Mouse (Mus musculus) neutrophil, adult 59 days (primary cell): Measurements from ENCODE around the gene Slc44a2. TPM values are rescaled to one million over a fixed set of nuclear protein-coding genes. Genes with fewer than 3 reads are reported as not detected.

ENCODE experiments used
- total RNA-seq, 2 experiments: library from RNA; stranded (reverse); gene quantifications; 1 replicate in 1 of 2; 2 replicates in 1 of 2; pipeline ENCODE4 v1.2.4; 2023

The Slc44a2 gene
- 100 to 1,000 TPM; 130 to 143 TPM for total RNA-seq

GRCm38 (mm10) chr9:21320619-21321512, at the start of gene Slc44a2:
TSS of gene Slc44a2 (plus strand) at chr9:21320698.

GRCm38 (mm10) chr9:21287571-21288402, 32.7 kb upstream of the Slc44a2 start, which contains the start of gene Kri1:
TSS of gene Kri1 (minus strand) at chr9:21287969.

DNA sequence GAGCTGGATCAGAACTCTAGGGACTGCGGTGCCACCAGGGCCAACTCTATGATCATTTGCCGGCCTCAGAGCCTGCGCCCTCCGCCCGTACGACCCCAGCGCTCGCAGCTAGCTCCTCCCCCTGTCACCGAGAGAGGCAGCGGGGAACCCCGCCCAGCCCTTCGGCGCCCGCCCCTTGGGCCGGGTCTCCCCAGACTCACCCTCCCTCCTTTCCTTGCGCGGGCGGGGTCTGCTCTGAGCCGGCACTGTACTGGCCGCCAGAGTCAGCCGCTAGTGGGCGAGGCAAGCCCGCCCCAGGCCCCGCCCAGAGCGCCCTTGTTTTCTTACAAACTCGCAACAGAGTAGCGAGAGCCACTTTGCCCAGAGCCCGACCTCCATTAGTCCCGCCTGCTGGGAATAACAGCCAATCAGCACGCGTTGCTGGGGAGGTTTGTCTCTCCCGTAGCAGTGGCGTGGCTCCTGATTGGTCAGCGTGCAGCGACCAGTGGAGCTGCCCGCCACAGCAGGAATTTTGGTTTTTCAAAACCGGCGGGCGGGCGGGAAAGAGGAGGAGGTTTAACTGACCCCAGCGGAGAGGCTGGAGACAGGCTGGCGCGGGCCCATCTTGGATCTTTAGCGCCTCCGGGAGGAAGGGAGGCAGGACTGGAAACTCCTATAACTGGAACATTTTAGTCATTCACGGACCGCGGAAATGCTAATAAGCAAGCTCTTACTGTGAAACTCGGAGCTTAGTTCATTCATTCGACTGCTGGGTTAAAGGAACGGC, 29.3 kb upstream of the Slc44a2 start, which contains the start of gene Cdkn2d:
Gene Cdkn2d, minus strand, starts transcription at position 386 of the 766 bp plus-strand sequence.

DNA sequence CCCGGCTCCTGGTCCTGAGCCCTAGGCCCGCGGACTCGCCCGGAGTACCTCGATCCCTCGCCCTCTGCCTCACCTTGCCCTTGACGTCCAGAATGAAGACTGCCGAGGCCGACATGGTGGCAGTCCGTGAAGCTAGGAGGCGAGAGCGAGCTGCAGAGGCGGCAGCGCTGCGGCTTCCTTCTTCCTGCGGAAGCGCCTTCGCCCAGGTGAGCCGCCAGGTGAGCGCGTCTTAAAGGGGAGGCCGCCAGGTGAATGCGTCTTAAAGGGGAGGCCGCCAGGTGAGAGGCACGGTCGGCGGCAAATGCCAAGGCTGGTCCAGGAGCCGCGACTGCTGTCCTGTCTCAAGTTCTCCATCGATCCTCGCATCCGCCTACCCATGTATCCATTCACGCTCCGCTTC, 8.4 kb upstream of the Slc44a2 start, which contains the start of gene Ap1m2:
Gene Ap1m2, minus strand, starts transcription at position 204 of the 400 bp plus-strand sequence.

DNA sequence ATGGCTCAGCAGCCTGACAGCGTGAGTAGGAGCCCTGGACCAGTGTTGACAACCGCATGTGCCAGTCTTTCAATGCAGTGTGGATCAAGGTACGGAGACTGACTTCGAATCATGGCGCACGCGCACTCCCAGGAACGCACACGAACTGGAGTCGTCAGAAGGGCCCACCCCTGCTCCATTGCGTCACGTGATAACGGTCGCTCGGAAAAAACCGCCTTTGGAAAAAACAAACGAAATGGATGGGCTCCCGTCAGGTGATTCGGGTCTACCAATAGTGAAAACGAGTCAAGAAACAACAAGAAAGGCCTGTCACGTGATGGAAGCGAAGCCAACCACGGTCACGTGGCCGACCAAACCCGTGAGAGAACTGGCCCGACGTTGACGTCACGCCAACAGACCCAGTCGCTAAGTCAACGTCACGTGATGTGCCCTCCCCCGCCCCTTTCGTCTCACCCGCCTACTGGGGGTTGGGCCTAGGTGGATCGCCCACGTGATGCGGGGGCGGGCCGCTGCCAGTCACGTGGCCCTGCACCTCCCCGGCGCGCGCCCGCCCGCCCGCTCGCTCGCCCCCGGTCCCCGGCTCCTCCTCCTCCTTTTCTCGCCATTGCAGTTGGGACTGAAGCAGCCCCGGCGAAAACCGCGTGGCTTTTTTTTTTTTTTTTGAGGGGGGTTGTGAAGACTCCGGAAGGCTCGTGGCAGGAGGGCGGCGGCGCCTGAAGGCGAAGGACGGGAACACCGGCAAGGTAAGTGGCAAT, 47.0 kb downstream of the Slc44a2 start, which contains the start of gene Ilf3:
Gene Ilf3, plus strand, starts transcription at position 515 of the 755 bp plus-strand sequence.

Other genes starting within 250 kb of the Slc44a2 start
- gene Gm49373, start 247.6 kb upstream of the Slc44a2 start, total RNA-seq, result under 1 TPM; 0.22 to 0.29 TPM
- gene Fdx1l, start 247.1 kb upstream of the Slc44a2 start, total RNA-seq, result 1 to 10 TPM; 6.5 to 6.9 TPM
- gene Gm38431, start 228.7 kb upstream of the Slc44a2 start, total RNA-seq, result 1 to 10 TPM; 1.5 to 2.5 TPM
- gene Raver1, start 228.7 kb upstream of the Slc44a2 start, total RNA-seq, result 10 to 100 TPM; 49.1 to 62.5 TPM
- 10 to 100 TPM; 40.0 to 51.1 TPM for gene Tyk2, start 189.5 kb upstream of the Slc44a2 start, total RNA-seq
- 10 to 100 TPM; 69.5 to 82.3 TPM for gene Cdc37, start 170.7 kb upstream of the Slc44a2 start, total RNA-seq
- 1 to 10 TPM; 5.0 to 7.1 TPM for gene Pde4a, start 155.0 kb upstream of the Slc44a2 start, total RNA-seq
- 10 to 100 TPM; 27.2 to 28.5 TPM for gene Keap1, start 81.3 kb upstream of the Slc44a2 start, total RNA-seq
- gene S1pr5, start 72.3 kb upstream of the Slc44a2 start, total RNA-seq, result 1 to 10 TPM; 2.2 to 2.4 TPM
- gene Atg4d, start 55.4 kb upstream of the Slc44a2 start, total RNA-seq, result 10 to 100 TPM; 45.6 to 49.8 TPM
- gene Kri1, start 32.7 kb upstream of the Slc44a2 start, total RNA-seq, result 10 to 100 TPM; 82.2 to 87.7 TPM
- gene Cdkn2d, start 29.3 kb upstream of the Slc44a2 start, total RNA-seq, result 100 to 1,000 TPM; 121 to 129 TPM
- 1 to 10 TPM; 3.2 to 3.7 TPM for gene Ap1m2, start 8.4 kb upstream of the Slc44a2 start, total RNA-seq
- 10 to 100 TPM; 38.1 to 39.5 TPM for gene Ilf3, start 47.2 kb downstream of the Slc44a2 start, total RNA-seq
- gene Qtrt1, start 91.1 kb downstream of the Slc44a2 start, total RNA-seq, result 10 to 100 TPM; 10.5 to 18.5 TPM
- gene Dnm2, start 104.2 kb downstream of the Slc44a2 start, total RNA-seq, result 100 to 1,000 TPM; 251 to 254 TPM
- gene Tmed1, start 189.6 kb downstream of the Slc44a2 start, total RNA-seq, result 1 to 10 TPM; 5.0 to 7.5 TPM
- gene AB124611, start 205.5 kb downstream of the Slc44a2 start, total RNA-seq, result 100 to 1,000 TPM; 240 to 247 TPM
- gene Carm1, start 226.2 kb downstream of the Slc44a2 start, total RNA-seq, result 10 to 100 TPM; 27.6 to 31.8 TPM